19 mouse cellular contexts compared by ENCODE assay signal in the genomic region with DNA sequence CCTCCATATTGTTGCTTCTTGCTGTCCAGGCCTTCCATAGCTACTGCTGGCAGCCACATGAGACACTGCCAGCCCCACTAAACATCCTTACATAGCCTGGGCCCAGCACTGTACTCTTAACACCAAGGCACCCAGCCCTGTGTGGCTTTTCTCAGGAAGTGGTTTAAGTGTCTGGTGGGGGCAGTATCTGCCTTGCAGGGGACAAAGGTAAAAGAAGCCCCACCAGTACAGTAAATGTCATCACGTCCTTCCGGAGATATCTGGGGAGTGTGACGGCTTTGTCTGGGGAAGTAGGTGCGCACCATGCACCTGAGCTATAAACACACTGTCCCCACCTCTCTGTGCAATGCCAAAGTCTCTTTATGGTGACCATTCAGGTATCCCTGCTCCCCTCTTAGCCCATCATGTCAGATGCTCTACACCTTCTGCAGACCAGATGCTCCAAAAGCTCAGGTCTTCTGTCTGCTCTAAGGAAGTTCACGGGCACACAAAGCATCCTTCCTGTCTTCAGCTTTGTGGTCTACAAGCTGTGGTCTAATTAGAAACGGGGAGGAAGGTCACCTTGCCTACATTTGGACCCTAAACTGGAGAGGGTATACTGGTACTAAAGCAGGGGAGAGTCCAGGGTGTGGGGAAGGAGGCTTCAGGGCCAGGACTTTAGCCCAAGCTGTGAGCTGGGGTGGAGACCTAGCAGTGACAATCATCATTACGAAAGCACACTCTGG. TPM values are rescaled to one million over a fixed set of nuclear protein-coding genes. Genes with fewer than 3 reads are reported as not detected.
DNase-seq lines count a peak whose midpoint lies in the region; ATAC-seq lines count a peak whose summit lies in the region.
"Had no signal": no experiment of that assay in that cellular context is flagged by ENCODE, and none has a peak within 500 bp of the region (broad histone marks: within the 10 kb centered on the region; RNA-seq: fewer than 3 reads in every experiment).

No protein-coding gene starts in this region.

- peak; percentile 50 to 56 for DNase-seq in spleen, adult 18-20 months
- no peak for DNase-seq in spleen, adult 12 weeks (ENCODE audit: low spot score)
- peak; percentile 64 for DNase-seq in naive thymus-derived CD4-positive, alpha-beta T cell, adult 2 months (ENCODE audit: low read depth)
- DNase-seq in thymus, postnatal 36 days = peak; percentile 33 to 49
- DNase-seq in midbrain, embryonic 10.5 days (ENCODE audit: low spot score) = no peak
- DNase-seq: adrenal gland, adult 2 months; cerebellum, postnatal 36 days; kidney, adult 11 months; left cerebral cortex, postnatal 4 days; liver, embryonic 13.5 days had no signal

- 91% methylated on average over 7 of the region's 7 CpGs for WGBS in forebrain, embryonic 13.5 days
- 90% methylated on average over 7 of the region's 7 CpGs for WGBS in midbrain, embryonic 10.5 days
- WGBS in neural tube, embryonic 15.5 days = 95% methylated on average over 7 of the region's 7 CpGs

- H3K9ac ChIP-seq in forebrain, embryonic 13.5 days = no peak overlapping the region
- no peak overlapping the region for H3K9ac ChIP-seq in neural tube, embryonic 15.5 days (replicated peaks)
- H3K9ac ChIP-seq: embryonic facial prominence, embryonic 12.5 days; liver, embryonic 13.5 days; midbrain, embryonic 15.5 days; neural tube, embryonic 13.5 days; stomach, embryonic 15.5 days had no signal

- no peaks in the 10 kb centered on the region for H3K9me3 ChIP-seq in forebrain, embryonic 13.5 days (replicated peaks)
- no peaks in the 10 kb centered on the region for H3K9me3 ChIP-seq in midbrain, embryonic 10.5 days (replicated peaks)
- H3K9me3 ChIP-seq in neural tube, embryonic 15.5 days (replicated peaks) = no peaks in the 10 kb centered on the region
- H3K9me3 ChIP-seq: embryonic facial prominence, embryonic 12.5 days; hindbrain, embryonic 10.5 days; liver, embryonic 13.5 days; midbrain, embryonic 15.5 days; neural tube, embryonic 13.5 days; stomach, embryonic 15.5 days had no signal

- peaks cover 29% of the 10 kb centered on the region for H3K4me1 ChIP-seq in forebrain, embryonic 13.5 days
- H3K4me1 ChIP-seq in midbrain, embryonic 10.5 days = no peaks in the 10 kb centered on the region
- H3K4me1 ChIP-seq in neural tube, embryonic 15.5 days = peaks cover 30% of the 10 kb centered on the region
- H3K4me1 ChIP-seq: embryonic facial prominence, embryonic 12.5 days; hindbrain, embryonic 10.5 days; liver, embryonic 13.5 days; midbrain, embryonic 15.5 days; stomach, embryonic 15.5 days had no signal

- peak; percentile 79 for ATAC-seq in activated CD4-positive, CD25-positive, alpha-beta regulatory T cell, adult 4 months
- no peak for ATAC-seq in forebrain, embryonic 13.5 days
- no peak for ATAC-seq in neural tube, embryonic 15.5 days (ENCODE audit: low FRiP score)
- ATAC-seq: midbrain, embryonic 15.5 days had no signal

- H3K4me2 ChIP-seq in forebrain, embryonic 13.5 days = no peak overlapping the region
- H3K4me2 ChIP-seq in neural tube, embryonic 15.5 days = no peak overlapping the region
- H3K4me2 ChIP-seq: embryonic facial prominence, embryonic 12.5 days; liver, embryonic 13.5 days; midbrain, embryonic 15.5 days; neural tube, embryonic 13.5 days; stomach, embryonic 15.5 days had no signal

- H3K36me3 ChIP-seq in forebrain, embryonic 13.5 days (ENCODE audit: poor library complexity, severe bottlenecking) = peaks cover 39% of the 10 kb centered on the region; the same call in 1 of the 2 replicates
- H3K36me3 ChIP-seq in midbrain, embryonic 10.5 days = no peaks in the 10 kb centered on the region
- H3K36me3 ChIP-seq in neural tube, embryonic 15.5 days = 0 out of 2 replicates have a peak, but pooled peaks cover 2% of the 10 kb centered on the region
- H3K36me3 ChIP-seq: hindbrain, embryonic 10.5 days; liver, embryonic 13.5 days; midbrain, embryonic 15.5 days; stomach, embryonic 15.5 days had no signal

- no peak overlapping the region for H3K4me3 ChIP-seq in forebrain, embryonic 13.5 days
- no peak overlapping the region for H3K4me3 ChIP-seq in midbrain, embryonic 10.5 days
- H3K4me3 ChIP-seq in neural tube, embryonic 15.5 days (replicated peaks) = no peak overlapping the region
- H3K4me3 ChIP-seq: embryonic facial prominence, embryonic 12.5 days; hindbrain, embryonic 10.5 days; liver, embryonic 13.5 days; midbrain, embryonic 15.5 days; neural tube, embryonic 13.5 days; stomach, embryonic 15.5 days had no signal

- H3K27ac ChIP-seq in forebrain, embryonic 13.5 days = no peak overlapping the region
- H3K27ac ChIP-seq in midbrain, embryonic 10.5 days (replicated peaks) = no peak overlapping the region
- H3K27ac ChIP-seq in neural tube, embryonic 15.5 days (replicated peaks) = no peak overlapping the region
- H3K27ac ChIP-seq: embryonic facial prominence, embryonic 12.5 days; hindbrain, embryonic 10.5 days; liver, embryonic 13.5 days; midbrain, embryonic 15.5 days; neural tube, embryonic 13.5 days; stomach, embryonic 15.5 days had no signal

- H3K27me3 ChIP-seq in forebrain, embryonic 13.5 days = no peaks in the 10 kb centered on the region
- no peaks in the 10 kb centered on the region for H3K27me3 ChIP-seq in midbrain, embryonic 10.5 days (ENCODE audit: low read depth, poor library complexity, severe bottlenecking)
- no peaks in the 10 kb centered on the region for H3K27me3 ChIP-seq in neural tube, embryonic 15.5 days (replicated peaks)
- H3K27me3 ChIP-seq: CH12.LX; embryonic facial prominence, embryonic 12.5 days; liver, embryonic 13.5 days; midbrain, embryonic 15.5 days; neural tube, embryonic 13.5 days; stomach, embryonic 15.5 days had no signal

RNA-seq across cellular contexts. Expression of a gene that starts 26.9 kb away (rescaled TPM):
- polyA plus RNA-seq in activated CD4-positive, CD25-positive, alpha-beta regulatory T cell, adult 4 months (2017; shearing (Covaris generic)) = 10 to 100 TPM; 25.1 to 39.4 TPM
- 9.6 and 11.5 TPM in 2 replicates for polyA plus RNA-seq in forebrain, embryonic 13.5 days (2015; fragmentation: Nextera tagmentation; extraction: Ambion mirVana)
- 2.3 and 3.8 TPM in 2 replicates for polyA plus RNA-seq in midbrain, embryonic 10.5 days (2016; fragmentation: Nextera tagmentation; extraction: Ambion mirVana)
- 12.6 and 13.3 TPM in 2 replicates for polyA plus RNA-seq in neural tube, embryonic 15.5 days (2015; fragmentation: Nextera tagmentation; extraction: Ambion mirVana)

Comparison
In these comparisons a context has a peak if more than half of its experiments do, and no peak if none do; other contexts are left out.
1. DNase-seq: peak in spleen, adult 18-20 months (2 of 2), naive thymus-derived CD4-positive, alpha-beta T cell, adult 2 months (single experiment) and thymus, postnatal 36 days (2 of 2); none in spleen, adult 12 weeks (single experiment) and midbrain, embryonic 10.5 days (single experiment).